Mouse (Mus musculus): ENCODE data around the gene Hykk. TPM values are rescaled to one million over a fixed set of nuclear protein-coding genes. Genes with fewer than 3 reads are reported as not detected.

Hykk gene
- polyA plus RNA-seq, 1 experiment from 2014 or later, result 6.9 TPM

- no peaks in the 10 kb centered on the region for H3K9me3 ChIP-seq
- WGBS, result 78% methylated on average over 3 of the region's 3 CpGs
- no peaks in the 10 kb centered on the region for H3K36me3 ChIP-seq
- no peaks in the 10 kb centered on the region for H3K4me1 ChIP-seq
- H3K27me3 ChIP-seq, result no peaks in the 10 kb centered on the region
- H3K27ac ChIP-seq, result no peak overlapping the region
- no peak overlapping the region for H3K9ac ChIP-seq
- no peak for ATAC-seq (ENCODE audit: low FRiP score, low read depth)
- no peak overlapping the region for H3K4me3 ChIP-seq
- H3K4me2 ChIP-seq (replicated peaks), result no peak overlapping the region
Measured at GRCm38 (mm10) chr9:54990362-54990761, 73.3 kb downstream of the Hykk start.

- ATAC-seq (ENCODE audit: low FRiP score, low read depth), result no peak
- WGBS, result 45% methylated on average over 3 of the region's 3 CpGs
- Histone ChIP-seq H3K4me1 (no peaks in the 10 kb centered on the region), H3K4me2 (replicated peaks) (no peak overlapping the region), H3K36me3 (no peaks in the 10 kb centered on the region), H3K27me3 (no peaks in the 10 kb centered on the region), H3K9ac (no peak overlapping the region), H3K27ac (no peak overlapping the region), H3K4me3 (no peak overlapping the region), H3K9me3 (no peaks in the 10 kb centered on the region)
Measured at GRCm38 (mm10) chr9:54994381-54994780, 77.3 kb downstream of the Hykk start.

GRCm38 (mm10) chr9:54995645-54996044, 78.6 kb downstream of the Hykk start:
- H3K27ac ChIP-seq, result no peak overlapping the region
- H3K9me3 ChIP-seq, result no peaks in the 10 kb centered on the region
- H3K4me2 ChIP-seq (replicated peaks), result no peak overlapping the region
- 91% methylated on average over 3 of the region's 3 CpGs for WGBS
- H3K9ac ChIP-seq, result no peak overlapping the region
- H3K4me1 ChIP-seq, result no peaks in the 10 kb centered on the region
- no peak for ATAC-seq (ENCODE audit: low FRiP score, low read depth)
- H3K36me3 ChIP-seq, result no peaks in the 10 kb centered on the region
- no peaks in the 10 kb centered on the region for H3K27me3 ChIP-seq
- no peak overlapping the region for H3K4me3 ChIP-seq

Other genes starting within 250 kb of the Hykk start
- 8.9 and 11.5 TPM in 2 replicates for gene Dnaja4, start 218.4 kb upstream of the Hykk start, polyA plus RNA-seq (2015; fragmentation: Nextera tagmentation; extraction: Ambion mirVana)
- 156 and 174 TPM in 2 replicates for gene Wdr61, start 182.8 kb upstream of the Hykk start, polyA plus RNA-seq (2015; fragmentation: Nextera tagmentation; extraction: Ambion mirVana)
- 572 and 589 TPM in 2 replicates for gene Crabp1, start 152.5 kb upstream of the Hykk start, polyA plus RNA-seq (2015; fragmentation: Nextera tagmentation; extraction: Ambion mirVana)
- gene Ireb2, start 53.5 kb upstream of the Hykk start, polyA plus RNA-seq (2015; fragmentation: Nextera tagmentation; extraction: Ambion mirVana), result 34.7 and 38.7 TPM in 2 replicates
- gene Psma4, start 33.5 kb downstream of the Hykk start, polyA plus RNA-seq (2015; fragmentation: Nextera tagmentation; extraction: Ambion mirVana), result 314 and 323 TPM in 2 replicates
- gene AY074887, start 33.7 kb downstream of the Hykk start, polyA plus RNA-seq (2015; fragmentation: Nextera tagmentation; extraction: Ambion mirVana), result 1.0 and 1.2 TPM in 2 replicates
- gene Chrna5, start 63.6 kb downstream of the Hykk start, polyA plus RNA-seq (2015; fragmentation: Nextera tagmentation; extraction: Ambion mirVana), result 1.1 and 1.4 TPM in 2 replicates
- gene Chrna3, start 109.3 kb downstream of the Hykk start, polyA plus RNA-seq (2015; fragmentation: Nextera tagmentation; extraction: Ambion mirVana), result 0.05 and 0.06 TPM in 2 replicates
- 0.14 TPM in 2 replicates for gene Chrnb4, start 131.5 kb downstream of the Hykk start, polyA plus RNA-seq (2015; fragmentation: Nextera tagmentation; extraction: Ambion mirVana)
- gene Ube2q2, start 231.6 kb downstream of the Hykk start, polyA plus RNA-seq (2015; fragmentation: Nextera tagmentation; extraction: Ambion mirVana), result 39.0 and 39.3 TPM in 2 replicates